Mouse (Mus musculus): ENCODE results near the gene Rgl1. TPM values are rescaled to one million over a fixed set of nuclear protein-coding genes. Genes with fewer than 3 reads are reported as not detected.

Gene Rgl1
- polyA plus RNA-seq, 1 experiment from 2014 or later = 32.7 TPM

DNA sequence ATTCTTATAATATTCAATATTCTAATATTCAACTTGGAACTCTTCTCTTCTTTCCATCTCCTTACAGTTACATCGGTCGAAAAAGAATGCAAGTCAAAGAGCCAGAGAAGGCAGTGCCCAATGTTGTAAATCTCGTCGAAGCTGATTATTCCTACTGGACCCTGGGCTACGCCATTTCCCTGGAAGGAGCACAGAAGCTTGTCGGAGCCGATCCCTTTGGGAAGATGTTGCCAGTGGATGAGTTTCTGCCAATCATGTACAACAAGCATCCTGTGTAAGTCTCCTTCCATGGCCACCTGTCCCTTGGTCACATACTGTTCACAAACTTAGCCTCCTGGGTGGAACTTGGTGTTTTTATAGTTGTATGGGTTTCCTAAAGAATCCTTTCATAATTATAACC is 259.4 kb downstream of the Rgl1 start:
- WGBS = 94% methylated on average over 7 of the region's 7 CpGs
- Histone ChIP-seq H3K36me3 (ENCODE audit: control insufficient read depth, insufficient read depth, low read length) (no peaks in the 10 kb centered on the region), H3K4me3 (ENCODE audit: low read depth, low read length) (no peak overlapping the region), H3K4me2 (ENCODE audit: low read depth, severe bottlenecking) (no peak overlapping the region), H3K4me1 (ENCODE audit: control insufficient read depth, insufficient read depth, low read length) (no peaks in the 10 kb centered on the region), H3K9ac (ENCODE audit: low read length) (no peak overlapping the region), H3K27me3 (ENCODE audit: control insufficient read depth, insufficient read depth, low read length) (no peaks in the 10 kb centered on the region), H3K9me3 (ENCODE audit: control insufficient read depth, low read length) (no peaks in the 10 kb centered on the region), H3K27ac (replicated peaks; ENCODE audit: low read depth, low read length) (no peak overlapping the region)
- DNase-seq (ENCODE audit: low spot score) (no peak), ATAC-seq (ENCODE audit: insufficient number of reproducible peaks, low FRiP score, low TSS enrichment, low read depth) (no peak)

DNA sequence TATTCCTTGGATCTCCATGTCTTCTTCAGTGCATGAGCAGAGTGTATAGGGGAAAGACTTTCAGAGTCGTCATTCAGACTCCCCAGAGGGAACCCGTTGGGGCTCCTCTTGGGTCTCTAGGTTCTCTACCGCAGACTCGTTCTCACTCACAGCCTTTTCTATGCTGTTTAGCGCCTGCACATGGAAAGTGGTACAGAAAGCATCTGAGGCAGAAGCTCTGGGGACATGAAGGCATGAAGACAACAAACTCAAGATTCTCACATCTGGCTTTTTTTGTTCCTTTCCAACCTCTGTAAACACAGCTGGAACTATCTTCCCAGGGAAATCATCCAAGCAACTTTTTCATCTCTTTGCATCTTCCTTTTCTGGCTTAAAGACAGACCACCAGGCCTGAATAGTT is 260.0 kb downstream of the Rgl1 start:
- WGBS = 87% methylated on average over 5 of the region's 5 CpGs
- H3K9me3 ChIP-seq (ENCODE audit: control insufficient read depth, low read length) = no peaks in the 10 kb centered on the region
- H3K36me3 ChIP-seq (ENCODE audit: control insufficient read depth, insufficient read depth, low read length) = no peaks in the 10 kb centered on the region
- H3K4me3 ChIP-seq (ENCODE audit: low read depth, low read length) = no peak overlapping the region
- DNase-seq (ENCODE audit: low spot score) (no peak), ATAC-seq (ENCODE audit: insufficient number of reproducible peaks, low FRiP score, low TSS enrichment, low read depth) (no peak)
- H3K4me2 ChIP-seq (ENCODE audit: low read depth, severe bottlenecking) = no peak overlapping the region
- H3K27ac ChIP-seq (replicated peaks; ENCODE audit: low read depth, low read length) = no peak overlapping the region
- no peaks in the 10 kb centered on the region for H3K4me1 ChIP-seq (ENCODE audit: control insufficient read depth, insufficient read depth, low read length)
- H3K9ac ChIP-seq (ENCODE audit: low read length) = no peak overlapping the region
- no peaks in the 10 kb centered on the region for H3K27me3 ChIP-seq (ENCODE audit: control insufficient read depth, insufficient read depth, low read length)

DNA sequence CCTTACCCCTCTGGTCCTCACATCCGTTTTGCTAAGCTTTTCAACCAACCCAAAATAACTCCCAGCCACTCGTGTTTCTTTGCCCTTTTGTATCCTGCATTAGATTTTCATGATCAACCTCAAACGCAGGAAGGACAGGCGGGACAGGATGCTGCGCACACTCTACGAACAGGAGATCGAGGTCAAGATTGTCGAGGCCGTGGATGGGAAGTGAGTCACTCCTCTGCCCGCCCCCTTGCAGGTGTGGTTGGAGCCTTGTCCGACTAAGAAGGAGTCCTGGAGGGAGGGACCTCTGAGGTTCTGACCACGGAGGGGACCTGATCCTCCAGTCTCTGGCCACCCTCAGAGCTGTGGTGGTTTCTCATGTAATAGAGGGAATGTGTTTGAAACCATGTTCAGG is 266.3 kb downstream of the Rgl1 start:
- WGBS = 85% methylated on average over 12 of the region's 12 CpGs
- Histone ChIP-seq H3K4me3 (ENCODE audit: low read depth, low read length) (no peak overlapping the region), H3K36me3 (ENCODE audit: control insufficient read depth, insufficient read depth, low read length) (no peaks in the 10 kb centered on the region), H3K9me3 (ENCODE audit: control insufficient read depth, low read length) (no peaks in the 10 kb centered on the region), H3K27me3 (ENCODE audit: control insufficient read depth, insufficient read depth, low read length) (no peaks in the 10 kb centered on the region), H3K9ac (ENCODE audit: low read length) (no peak overlapping the region), H3K4me1 (ENCODE audit: control insufficient read depth, insufficient read depth, low read length) (no peaks in the 10 kb centered on the region), H3K27ac (replicated peaks; ENCODE audit: low read depth, low read length) (no peak overlapping the region), H3K4me2 (ENCODE audit: low read depth, severe bottlenecking) (no peak overlapping the region)
- ATAC-seq (ENCODE audit: insufficient number of reproducible peaks, low FRiP score, low TSS enrichment, low read depth) (no peak), DNase-seq (ENCODE audit: low spot score) (no peak)

DNA sequence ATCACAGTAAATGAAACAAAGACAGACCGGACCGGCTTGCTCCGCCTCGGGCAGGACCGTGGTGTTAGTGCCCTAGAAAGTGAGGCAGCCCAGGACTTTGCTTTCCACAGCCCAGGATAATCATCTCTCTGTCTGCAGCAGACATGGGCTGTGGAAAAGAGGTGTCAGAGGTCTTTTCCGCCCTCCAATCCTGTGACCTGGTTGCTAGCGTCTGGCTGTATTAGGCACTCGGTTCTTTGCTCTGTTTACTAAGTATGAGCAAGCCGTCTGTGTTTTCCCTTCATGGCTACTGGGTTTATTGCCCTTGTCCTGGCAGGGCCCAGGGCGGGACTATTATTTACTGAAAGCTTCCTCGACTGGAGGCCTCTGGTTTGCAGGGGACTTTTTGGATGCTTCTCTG is 268.6 kb downstream of the Rgl1 start:
- Histone ChIP-seq H3K36me3 (ENCODE audit: control insufficient read depth, insufficient read depth, low read length) (no peaks in the 10 kb centered on the region), H3K9ac (ENCODE audit: low read length) (no peak overlapping the region), H3K27ac (replicated peaks; ENCODE audit: low read depth, low read length) (no peak overlapping the region), H3K4me2 (ENCODE audit: low read depth, severe bottlenecking) (no peak overlapping the region), H3K9me3 (ENCODE audit: control insufficient read depth, low read length) (no peaks in the 10 kb centered on the region), H3K4me3 (ENCODE audit: low read depth, low read length) (no peak overlapping the region), H3K27me3 (ENCODE audit: control insufficient read depth, insufficient read depth, low read length) (no peaks in the 10 kb centered on the region), H3K4me1 (ENCODE audit: control insufficient read depth, insufficient read depth, low read length) (no peaks in the 10 kb centered on the region)
- ATAC-seq (ENCODE audit: insufficient number of reproducible peaks, low FRiP score, low TSS enrichment, low read depth) = no peak
- WGBS = 36% methylated on average over 11 of the region's 11 CpGs
- no peak for DNase-seq (ENCODE audit: low spot score)

DNA sequence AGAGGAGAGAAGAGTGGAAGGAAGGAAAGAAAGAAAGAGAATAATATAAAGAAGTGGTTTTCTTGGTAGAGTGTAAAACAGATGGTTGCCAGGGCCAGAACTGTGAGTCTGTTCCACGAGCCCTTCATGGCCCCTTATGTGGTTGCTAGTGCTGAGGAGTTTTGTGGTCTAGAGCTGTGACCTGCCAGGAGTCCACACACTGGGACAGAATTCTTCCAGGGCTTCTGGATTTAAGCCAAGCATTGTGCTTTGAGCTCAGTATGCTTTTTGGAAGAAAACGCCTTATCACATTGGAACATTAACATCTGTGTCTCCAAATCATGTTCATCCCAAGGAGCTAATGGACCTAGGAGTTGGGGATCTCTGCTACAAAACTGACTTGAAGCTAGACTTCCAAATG is 269.3 kb downstream of the Rgl1 start:
- ATAC-seq (ENCODE audit: insufficient number of reproducible peaks, low FRiP score, low TSS enrichment, low read depth) (no peak), DNase-seq (ENCODE audit: low spot score) (no peak)
- H3K27ac ChIP-seq (replicated peaks; ENCODE audit: low read depth, low read length) = no peak overlapping the region

DNA sequence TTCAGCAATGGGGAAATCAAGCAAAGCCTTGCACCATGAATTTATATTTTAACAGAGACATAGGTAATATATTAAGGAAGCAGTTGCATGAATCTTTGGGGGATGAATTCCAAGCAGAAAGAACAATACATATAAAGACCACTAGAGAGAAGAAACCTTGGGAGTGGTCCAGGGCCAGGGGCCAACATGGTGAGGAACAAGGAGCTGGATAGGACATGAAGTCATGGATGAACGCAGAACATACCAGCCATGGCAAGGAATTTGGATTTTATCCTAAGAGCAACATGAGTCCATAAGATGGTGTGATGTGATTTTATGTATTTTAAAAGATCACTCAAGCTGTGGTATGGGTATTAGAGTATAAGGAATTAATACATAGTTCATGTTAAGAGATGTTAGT is 273.9 kb downstream of the Rgl1 start:
- H3K4me2 ChIP-seq (ENCODE audit: low read depth, severe bottlenecking) = no peak overlapping the region
- no peak overlapping the region for H3K27ac ChIP-seq (replicated peaks; ENCODE audit: low read depth, low read length)
- H3K4me1 ChIP-seq (ENCODE audit: control insufficient read depth, insufficient read depth, low read length) = no peaks in the 10 kb centered on the region
- WGBS = 91% methylated on average over 1 of the region's 1 CpGs
- DNase-seq (ENCODE audit: low spot score) (peak; percentile 3), ATAC-seq (ENCODE audit: insufficient number of reproducible peaks, low FRiP score, low TSS enrichment, low read depth) (no peak)
- H3K9me3 ChIP-seq (ENCODE audit: control insufficient read depth, low read length) = no peaks in the 10 kb centered on the region
- H3K36me3 ChIP-seq (ENCODE audit: control insufficient read depth, insufficient read depth, low read length) = no peaks in the 10 kb centered on the region
- H3K27me3 ChIP-seq (ENCODE audit: control insufficient read depth, insufficient read depth, low read length) = no peaks in the 10 kb centered on the region
- H3K4me3 ChIP-seq (ENCODE audit: low read depth, low read length) = no peak overlapping the region
- no peak overlapping the region for H3K9ac ChIP-seq (ENCODE audit: low read length)

More for the DNA sequence above, 269.3 kb downstream of the Rgl1 start:
- Histone ChIP-seq H3K9ac (ENCODE audit: low read length) (no peak overlapping the region), H3K4me3 (ENCODE audit: low read depth, low read length) (no peak overlapping the region), H3K27me3 (ENCODE audit: control insufficient read depth, insufficient read depth, low read length) (no peaks in the 10 kb centered on the region), H3K9me3 (ENCODE audit: control insufficient read depth, low read length) (no peaks in the 10 kb centered on the region), H3K4me2 (ENCODE audit: low read depth, severe bottlenecking) (no peak overlapping the region), H3K4me1 (ENCODE audit: control insufficient read depth, insufficient read depth, low read length) (no peaks in the 10 kb centered on the region), H3K36me3 (ENCODE audit: control insufficient read depth, insufficient read depth, low read length) (no peaks in the 10 kb centered on the region)
- WGBS = 81% methylated on average over 2 of the region's 2 CpGs

DNA sequence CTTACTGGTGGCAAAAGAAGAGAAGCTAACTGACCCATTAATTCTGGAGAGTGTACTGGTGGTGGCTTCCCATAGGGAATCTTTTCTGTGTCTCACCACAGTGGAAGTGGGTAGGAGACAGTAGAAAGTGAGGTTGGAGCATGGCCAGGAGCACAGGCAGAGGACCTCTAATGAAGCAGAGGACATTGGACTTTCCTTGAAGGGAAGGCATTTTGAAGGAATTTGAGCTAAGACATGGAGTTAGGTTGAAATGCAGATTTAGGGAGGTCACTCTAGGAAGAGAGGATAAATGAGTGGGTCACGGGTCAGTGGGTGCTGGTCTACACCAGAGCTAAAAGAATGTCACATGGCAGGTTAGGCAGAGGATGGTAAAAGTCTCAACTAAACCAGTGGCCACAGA is 275.3 kb downstream of the Rgl1 start:
- no peaks in the 10 kb centered on the region for H3K36me3 ChIP-seq (ENCODE audit: control insufficient read depth, insufficient read depth, low read length)
- H3K4me2 ChIP-seq (ENCODE audit: low read depth, severe bottlenecking) = no peak overlapping the region
- H3K27ac ChIP-seq (replicated peaks; ENCODE audit: low read depth, low read length) = no peak overlapping the region
- no peak overlapping the region for H3K9ac ChIP-seq (ENCODE audit: low read length)
- H3K4me3 ChIP-seq (ENCODE audit: low read depth, low read length) = no peak overlapping the region
- WGBS = 92% methylated on average over 1 of the region's 1 CpGs
- H3K4me1 ChIP-seq (ENCODE audit: control insufficient read depth, insufficient read depth, low read length) = no peaks in the 10 kb centered on the region
- H3K27me3 ChIP-seq (ENCODE audit: control insufficient read depth, insufficient read depth, low read length) = no peaks in the 10 kb centered on the region
- no peaks in the 10 kb centered on the region for H3K9me3 ChIP-seq (ENCODE audit: control insufficient read depth, low read length)
- DNase-seq (ENCODE audit: low spot score) = no peak
- no peak for ATAC-seq (ENCODE audit: insufficient number of reproducible peaks, low FRiP score, low TSS enrichment, low read depth)

DNA sequence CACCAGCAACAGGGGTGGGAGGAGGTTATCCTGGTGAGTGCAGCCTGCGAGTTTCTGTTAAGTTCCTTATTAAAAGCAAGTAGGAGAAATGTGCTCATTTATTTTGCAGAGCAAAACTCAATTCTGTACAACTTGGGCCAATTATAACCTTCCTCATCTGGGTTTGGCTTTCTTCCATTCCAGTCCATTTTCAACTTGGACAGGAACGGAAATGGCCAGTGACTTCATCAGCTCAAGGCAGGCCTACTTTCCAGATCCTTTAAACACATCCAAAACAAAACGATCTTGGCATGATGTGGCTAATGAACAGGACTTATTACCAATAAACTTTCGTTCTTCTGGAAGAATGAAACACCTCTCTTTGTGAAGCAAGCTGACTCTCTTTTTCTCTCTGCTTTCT is 290.0 kb downstream of the Rgl1 start:
- 79% methylated on average over 4 of the region's 4 CpGs for WGBS
- Histone ChIP-seq H3K9me3 (ENCODE audit: control insufficient read depth, low read length) (no peaks in the 10 kb centered on the region), H3K27me3 (ENCODE audit: control insufficient read depth, insufficient read depth, low read length) (no peaks in the 10 kb centered on the region), H3K4me3 (ENCODE audit: low read depth, low read length) (no peak overlapping the region), H3K4me1 (ENCODE audit: control insufficient read depth, insufficient read depth, low read length) (no peaks in the 10 kb centered on the region), H3K9ac (ENCODE audit: low read length) (no peak overlapping the region), H3K4me2 (ENCODE audit: low read depth, severe bottlenecking) (no peak overlapping the region), H3K36me3 (ENCODE audit: control insufficient read depth, insufficient read depth, low read length) (no peaks in the 10 kb centered on the region), H3K27ac (replicated peaks; ENCODE audit: low read depth, low read length) (no peak overlapping the region)
- DNase-seq (ENCODE audit: low spot score) (no peak), ATAC-seq (ENCODE audit: insufficient number of reproducible peaks, low FRiP score, low TSS enrichment, low read depth) (no peak)

DNA sequence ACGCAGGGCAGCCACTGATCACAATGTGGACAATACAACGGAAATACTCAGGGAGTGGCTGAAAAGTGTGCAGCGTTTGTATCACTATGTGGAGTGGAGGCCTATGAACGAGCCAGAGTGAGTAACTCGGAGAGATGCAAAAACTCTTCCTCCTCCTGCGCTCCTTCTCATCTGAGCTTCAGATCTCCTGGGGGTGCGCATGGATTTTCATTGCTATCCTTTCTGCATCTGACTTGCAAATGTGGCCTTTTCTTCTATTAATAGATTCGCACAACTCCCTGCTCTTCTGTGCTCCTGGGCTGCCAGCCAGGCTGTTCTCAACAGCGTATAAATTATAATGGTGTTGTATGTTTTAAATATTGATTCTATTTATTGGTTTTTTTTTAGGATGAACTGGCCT is 297.7 kb downstream of the Rgl1 start:
- H3K9ac ChIP-seq (ENCODE audit: low read length) = no peak overlapping the region
- no peaks in the 10 kb centered on the region for H3K36me3 ChIP-seq (ENCODE audit: control insufficient read depth, insufficient read depth, low read length)
- H3K4me1 ChIP-seq (ENCODE audit: control insufficient read depth, insufficient read depth, low read length) = no peaks in the 10 kb centered on the region
- H3K27ac ChIP-seq (replicated peaks; ENCODE audit: low read depth, low read length) = no peak overlapping the region
- no peak overlapping the region for H3K4me2 ChIP-seq (ENCODE audit: low read depth, severe bottlenecking)
- no peaks in the 10 kb centered on the region for H3K9me3 ChIP-seq (ENCODE audit: control insufficient read depth, low read length)
- DNase-seq (ENCODE audit: low spot score) (no peak), ATAC-seq (ENCODE audit: insufficient number of reproducible peaks, low FRiP score, low TSS enrichment, low read depth) (no peak)
- H3K27me3 ChIP-seq (ENCODE audit: control insufficient read depth, insufficient read depth, low read length) = no peaks in the 10 kb centered on the region
- 88% methylated on average over 9 of the region's 9 CpGs for WGBS
- no peak overlapping the region for H3K4me3 ChIP-seq (ENCODE audit: low read depth, low read length)
